Mouse (Mus musculus): ENCODE data around the gene Ifnar1.

DNA sequence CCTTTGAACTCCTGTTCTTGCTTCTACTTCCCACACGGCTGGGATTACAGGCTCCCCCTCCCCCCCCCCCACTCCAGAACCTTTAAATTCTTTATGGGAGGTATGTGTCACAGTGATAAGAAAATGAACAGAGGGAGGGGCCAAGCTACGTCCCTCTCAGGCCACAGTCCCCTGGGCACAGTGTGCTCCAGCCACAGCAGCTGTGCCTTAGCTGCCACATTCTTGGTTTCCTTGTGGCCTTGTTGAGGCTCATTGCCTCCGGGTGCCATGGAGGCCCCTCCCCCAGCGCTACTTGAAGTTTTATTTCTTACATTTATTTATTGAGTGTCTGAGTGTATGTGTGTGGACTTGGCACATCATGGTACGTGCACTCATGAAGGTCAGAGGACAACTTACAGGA is 42.5 kb downstream of the Ifnar1 start:
- TF ChIP-seq CTCF (IDR thresholded peaks at IDR 0.05; ENCODE audit: low read depth) (no peak), EP300 (IDR thresholded peaks at IDR 0.05; ENCODE audit: low read depth) (no peak)

Data from liver, embryonic 14.5 days (tissue).